Mouse (Mus musculus): ENCODE measurements around the gene Prkab1. TPM values are rescaled to one million over a fixed set of nuclear protein-coding genes. Genes with fewer than 3 reads are reported as not detected.

Prkab1 gene
- total RNA-seq (2014; rRNA removed) (37.7 and 55.6 TPM in 2 replicates), polyA plus RNA-seq (2015; fragmentation: Nextera tagmentation; extraction: Ambion mirVana) (42.2 and 47.2 TPM in 2 replicates)

- Histone ChIP-seq H3K4me3 (ENCODE audit: low read depth, low read length) (peak within 1 kb of the TSS; percentile 82), H3K4me2 (ENCODE audit: low read depth) (peak within 1 kb of the TSS; percentile 93), H3K9ac (peak within 1 kb of the TSS; percentile 70), H3K27ac (ENCODE audit: low read depth, low read length) (peak within 1 kb of the TSS; percentile 79), H3K36me3 (ENCODE audit: insufficient read depth) (peaks cover 30% of the 10 kb centered on the region), H3K27me3 (ENCODE audit: insufficient read depth, low read length) (no peaks in the 10 kb centered on the region), H3K9me3 (ENCODE audit: low read length) (no peaks in the 10 kb centered on the region), H3K4me1 (ENCODE audit: insufficient read depth) (peaks cover 7% of the 10 kb centered on the region; the same call in 1 of the 2 replicates)
- DNase-seq = peak; percentile 95
- peak; percentile 76 for TF ChIP-seq CTCF (IDR thresholded peaks at IDR 0.05; ENCODE audit: low read depth)
- peak; percentile 99 for ATAC-seq
- WGBS = 1% methylated on average over 46 of the region's 46 CpGs
These were observed at the start of gene Prkab1 for GRCm38 (mm10) chr5:116024327-116024739. Prkab1 (minus strand) TSS chr5:116024508.

- TF ChIP-seq CTCF (IDR thresholded peaks at IDR 0.05; ENCODE audit: low read depth) = no peak
- H3K27me3 ChIP-seq (ENCODE audit: insufficient read depth, low read length) = no peaks in the 10 kb centered on the region
- H3K36me3 ChIP-seq (ENCODE audit: insufficient read depth) = no peaks in the 10 kb centered on the region
- H3K4me2 ChIP-seq (ENCODE audit: low read depth) = no peak overlapping the region
- 85% methylated on average over 4 of the region's 4 CpGs for WGBS
- ATAC-seq (no peak), DNase-seq (no peak)
- H3K27ac ChIP-seq (ENCODE audit: low read depth, low read length) = no peak overlapping the region
- H3K9ac ChIP-seq = no peak overlapping the region
- no peaks in the 10 kb centered on the region for H3K4me1 ChIP-seq (ENCODE audit: insufficient read depth)
- H3K9me3 ChIP-seq (ENCODE audit: low read length) = no peaks in the 10 kb centered on the region
- no peak overlapping the region for H3K4me3 ChIP-seq (ENCODE audit: low read depth, low read length)
These were observed 45.3 kb upstream of the Prkab1 start for GRCm38 (mm10) chr5:116069618-116070017.

- DNase-seq (no peak), ATAC-seq (no peak)
- Histone ChIP-seq H3K9me3 (ENCODE audit: low read length) (no peaks in the 10 kb centered on the region), H3K27ac (ENCODE audit: low read depth, low read length) (no peak overlapping the region), H3K36me3 (ENCODE audit: insufficient read depth) (no peaks in the 10 kb centered on the region), H3K27me3 (ENCODE audit: insufficient read depth, low read length) (no peaks in the 10 kb centered on the region), H3K4me1 (ENCODE audit: insufficient read depth) (no peaks in the 10 kb centered on the region), H3K4me3 (ENCODE audit: low read depth, low read length) (no peak overlapping the region), H3K4me2 (ENCODE audit: low read depth) (no peak overlapping the region), H3K9ac (no peak overlapping the region)
- 51% methylated on average over 6 of the region's 6 CpGs for WGBS
- no peak for TF ChIP-seq CTCF (IDR thresholded peaks at IDR 0.05; ENCODE audit: low read depth)
These were observed 28.5 kb upstream of the Prkab1 start for GRCm38 (mm10) chr5:116052826-116053225.

GRCm38 (mm10) chr5:116052171-116052570 lies 27.9 kb upstream of the Prkab1 start:
- Histone ChIP-seq H3K4me2 (ENCODE audit: low read depth) (no peak overlapping the region), H3K4me1 (ENCODE audit: insufficient read depth) (no peaks in the 10 kb centered on the region), H3K27ac (ENCODE audit: low read depth, low read length) (no peak overlapping the region), H3K9ac (no peak overlapping the region), H3K27me3 (ENCODE audit: insufficient read depth, low read length) (no peaks in the 10 kb centered on the region), H3K9me3 (ENCODE audit: low read length) (no peaks in the 10 kb centered on the region), H3K36me3 (ENCODE audit: insufficient read depth) (no peaks in the 10 kb centered on the region), H3K4me3 (ENCODE audit: low read depth, low read length) (no peak overlapping the region)
- ATAC-seq = no peak
- DNase-seq = no peak
- 76% methylated on average over 5 of the region's 5 CpGs for WGBS
- no peak for TF ChIP-seq CTCF (IDR thresholded peaks at IDR 0.05; ENCODE audit: low read depth)

GRCm38 (mm10) chr5:116049821-116050220 lies 25.5 kb upstream of the Prkab1 start:
- ATAC-seq (no peak), DNase-seq (no peak)
- H3K4me2 ChIP-seq (ENCODE audit: low read depth) = no peak overlapping the region
- H3K27ac ChIP-seq (ENCODE audit: low read depth, low read length) = no peak overlapping the region
- TF ChIP-seq CTCF (IDR thresholded peaks at IDR 0.05; ENCODE audit: low read depth) = no peak
- no peaks in the 10 kb centered on the region for H3K36me3 ChIP-seq (ENCODE audit: insufficient read depth)
- H3K4me3 ChIP-seq (ENCODE audit: low read depth, low read length) = no peak overlapping the region
- WGBS = 70% methylated on average over 4 of the region's 4 CpGs
- no peak overlapping the region for H3K9ac ChIP-seq
- H3K9me3 ChIP-seq (ENCODE audit: low read length) = no peaks in the 10 kb centered on the region
- H3K27me3 ChIP-seq (ENCODE audit: insufficient read depth, low read length) = no peaks in the 10 kb centered on the region
- no peaks in the 10 kb centered on the region for H3K4me1 ChIP-seq (ENCODE audit: insufficient read depth)

GRCm38 (mm10) chr5:116048321-116048720 lies 24.0 kb upstream of the Prkab1 start:
- Histone ChIP-seq H3K4me1 (ENCODE audit: insufficient read depth) (no peaks in the 10 kb centered on the region), H3K27ac (ENCODE audit: low read depth, low read length) (no peak overlapping the region), H3K9me3 (ENCODE audit: low read length) (no peaks in the 10 kb centered on the region), H3K4me3 (ENCODE audit: low read depth, low read length) (no peak overlapping the region), H3K27me3 (ENCODE audit: insufficient read depth, low read length) (no peaks in the 10 kb centered on the region), H3K36me3 (ENCODE audit: insufficient read depth) (no peaks in the 10 kb centered on the region), H3K4me2 (ENCODE audit: low read depth) (no peak overlapping the region), H3K9ac (no peak overlapping the region)
- TF ChIP-seq CTCF (IDR thresholded peaks at IDR 0.05; ENCODE audit: low read depth) = no peak
- no peak for ATAC-seq
- DNase-seq = no peak
- 95% methylated on average over 3 of the region's 3 CpGs for WGBS

- ATAC-seq = no peak
- no peaks in the 10 kb centered on the region for H3K36me3 ChIP-seq (ENCODE audit: insufficient read depth)
- H3K27ac ChIP-seq (ENCODE audit: low read depth, low read length) = no peak overlapping the region
- H3K4me1 ChIP-seq (ENCODE audit: insufficient read depth) = no peaks in the 10 kb centered on the region
- no peak overlapping the region for H3K9ac ChIP-seq
- H3K27me3 ChIP-seq (ENCODE audit: insufficient read depth, low read length) = no peaks in the 10 kb centered on the region
- no peak overlapping the region for H3K4me2 ChIP-seq (ENCODE audit: low read depth)
- H3K9me3 ChIP-seq (ENCODE audit: low read length) = no peaks in the 10 kb centered on the region
- DNase-seq = no peak
- WGBS = 77% methylated on average over 4 of the region's 4 CpGs
- TF ChIP-seq CTCF (IDR thresholded peaks at IDR 0.05; ENCODE audit: low read depth) = no peak
- no peak overlapping the region for H3K4me3 ChIP-seq (ENCODE audit: low read depth, low read length)
These were observed 21.9 kb upstream of the Prkab1 start for GRCm38 (mm10) chr5:116046246-116046645.
